Mouse (Mus musculus) left cerebral cortex, adult 8-10 months (tissue): ENCODE data around the gene Chst3. TPM values are rescaled to one million over a fixed set of nuclear protein-coding genes. Genes with fewer than 3 reads are reported as not detected.
"Not testable (repeated sequence)": the region's sequence is repeated elsewhere in the genome, so short reads cannot be mapped to it uniquely, and the experiment has no call there.

Experiments
- DNase-seq, 2 experiments: peaks; one replicate each; pipeline ENCODE4 v3.0.0; 2022; ENCODE audit warnings: low spot score in 2 of 2
- total RNA-seq, 4 experiments: library from RNA; stranded (reverse); gene quantifications; 2 replicates each; pipeline ENCODE4 v1.2.4; 2022

Gene Chst3
- total RNA-seq, 4 experiments from 2014 or later = 1.2 to 2.0 (median 1.9) TPM

DNA sequence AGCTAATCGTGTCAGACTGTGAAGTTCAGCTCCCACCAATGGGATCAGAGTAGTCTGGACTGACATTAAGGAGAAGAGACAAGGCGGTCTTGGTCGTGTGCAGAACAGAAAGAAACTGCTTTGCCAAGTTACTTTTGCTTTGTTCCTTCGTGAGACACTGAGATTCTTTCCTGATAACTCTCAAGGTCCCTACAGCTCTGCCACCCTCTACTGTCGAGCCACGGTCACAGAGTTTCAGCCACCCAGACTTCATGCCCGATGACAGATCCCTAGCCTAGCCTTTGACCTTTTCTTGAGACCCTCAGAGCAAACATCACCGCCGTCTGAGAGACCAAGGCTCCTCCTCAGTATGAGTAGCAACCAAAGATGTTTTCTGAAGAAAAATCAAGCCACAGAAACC is 14.9 kb upstream of the Chst3 start:
- DNase-seq = no peak

- no peak for DNase-seq
Observed at GRCm38 (mm10) chr10:60230321-60231088, 11.4 kb upstream of the Chst3 start.

DNA sequence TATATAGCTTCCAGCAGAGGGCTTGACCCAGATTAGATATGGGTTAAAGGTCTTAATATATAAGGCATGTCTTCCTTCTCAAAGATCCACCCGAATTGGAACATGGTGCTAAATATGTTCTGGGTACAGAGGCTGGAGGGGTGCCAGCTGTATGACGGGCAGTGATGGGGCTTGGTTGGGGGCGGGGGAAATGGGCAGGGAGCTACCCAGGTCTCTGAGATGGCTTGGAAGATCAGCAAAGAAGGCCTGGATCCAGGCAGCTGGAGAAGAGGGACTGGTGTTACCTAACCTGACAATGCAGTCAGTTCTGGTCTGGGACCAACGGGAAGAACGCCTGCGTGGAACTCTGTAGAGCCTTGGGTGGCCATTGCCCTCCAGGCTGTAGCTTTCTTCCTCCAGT is 10.1 kb upstream of the Chst3 start:
- no peak for DNase-seq

GRCm38 (mm10) chr10:60227666-60228065 is 8.6 kb upstream of the Chst3 start:
- DNase-seq = no peak

DNA sequence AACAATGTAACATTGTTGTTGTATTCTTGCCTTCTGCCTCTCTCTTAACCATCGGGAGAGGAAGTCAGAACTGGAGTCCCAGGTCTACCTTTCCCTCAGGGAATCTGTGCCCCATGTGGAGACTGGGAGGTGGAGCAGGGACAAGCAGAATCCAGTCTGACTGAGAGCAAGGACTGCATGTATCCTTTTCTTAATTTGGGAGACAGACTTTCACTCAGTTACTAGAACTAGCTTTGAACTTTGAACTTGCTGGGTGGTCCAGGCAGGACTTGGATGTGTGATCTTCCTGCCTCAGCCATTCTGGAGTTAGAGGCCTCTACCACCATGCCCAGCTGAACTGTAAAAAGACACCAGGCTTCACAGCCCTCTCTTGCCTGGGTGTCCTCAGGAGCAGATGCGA is 5.5 kb upstream of the Chst3 start:
- no peak for DNase-seq

- DNase-seq = not testable (repeated sequence)
Observed at GRCm38 (mm10) chr10:60221571-60222259, 2.7 kb upstream of the Chst3 start.

DNA sequence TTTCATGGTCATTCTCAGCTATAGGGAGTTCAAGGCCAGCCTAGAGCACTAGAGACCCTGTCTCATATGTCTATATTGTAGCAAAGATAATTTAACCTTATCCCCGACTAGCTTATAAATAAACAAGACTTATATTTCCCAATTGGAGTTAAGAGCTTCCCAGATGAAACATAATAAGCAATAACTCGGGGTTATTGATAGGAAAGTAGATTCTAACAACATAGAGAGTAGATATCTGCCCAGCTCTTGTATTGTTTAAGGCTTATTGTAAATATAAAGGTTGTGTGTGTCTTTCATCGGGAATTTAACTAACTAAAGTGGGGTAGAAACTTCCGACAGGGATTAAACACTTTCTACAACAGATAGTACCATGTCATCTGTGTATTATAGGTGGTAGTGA is 1.5 kb upstream of the Chst3 start:
- no peak for DNase-seq

- no peak for DNase-seq
Observed at GRCm38 (mm10) chr10:60220042-60220523, 1.0 kb upstream of the Chst3 start.

DNA sequence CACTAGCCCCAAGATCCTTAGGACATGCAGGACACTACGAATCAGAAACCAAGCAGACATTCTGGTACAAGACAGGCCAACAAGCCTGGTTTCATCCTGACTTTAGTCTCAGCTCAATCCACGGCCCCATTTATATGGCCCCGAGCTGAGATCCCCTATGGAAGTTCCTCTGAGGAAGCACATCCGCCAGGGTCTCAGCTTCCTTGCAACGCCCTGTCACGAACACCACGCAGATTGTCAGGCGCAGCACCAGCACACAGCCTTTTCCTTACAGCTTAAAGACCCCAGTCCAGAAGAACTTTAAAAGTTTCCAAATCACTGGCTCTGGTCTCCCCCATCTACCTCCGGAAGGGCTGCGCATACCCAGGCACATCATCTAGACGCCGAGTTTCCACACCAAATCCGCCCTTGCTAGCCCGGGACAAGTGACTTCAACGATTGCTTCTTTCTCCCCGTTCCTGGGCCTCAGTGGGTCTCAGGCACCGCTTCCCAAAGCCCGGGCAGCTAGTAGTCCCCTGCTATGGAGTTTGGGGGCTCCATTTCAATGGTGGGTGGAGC is 948 bp downstream of the Chst3 start:
- no peak for DNase-seq

DNA sequence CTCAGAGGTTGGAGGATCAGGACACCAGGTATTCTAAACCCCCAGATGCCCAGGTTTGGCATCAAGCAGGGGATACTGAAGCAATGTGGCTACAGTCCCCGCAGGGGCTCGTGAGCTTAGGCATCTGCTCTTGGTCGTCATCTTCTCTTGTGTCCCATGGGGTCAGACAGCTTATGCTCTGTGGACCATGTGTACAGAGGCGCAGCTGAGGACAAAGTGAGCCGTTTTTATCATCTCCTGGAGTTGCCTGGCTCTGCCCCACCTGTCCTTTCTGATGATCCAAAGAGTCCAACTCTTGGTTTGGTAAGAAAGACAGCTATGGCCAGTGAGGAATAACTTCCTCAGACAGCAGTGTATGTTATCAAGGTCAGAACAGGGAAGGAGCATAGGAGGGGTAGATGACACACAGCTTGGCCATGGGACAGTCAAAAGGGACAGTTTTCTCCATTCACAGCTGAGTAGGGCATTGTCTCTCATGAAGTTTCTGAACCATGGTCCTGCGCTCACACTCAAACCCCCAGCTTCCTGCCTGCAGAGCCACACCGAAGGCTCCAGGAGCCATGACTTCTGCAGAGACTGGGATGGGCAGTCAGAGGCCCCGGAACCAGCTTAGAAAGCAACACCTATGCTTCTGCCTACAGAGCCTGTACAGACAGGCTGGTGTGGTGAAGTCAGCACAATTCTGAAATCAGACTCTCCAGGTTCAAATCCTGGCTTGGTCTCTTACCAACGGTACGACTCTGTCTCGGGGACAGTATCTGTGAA is 2.5 kb downstream of the Chst3 start:
- DNase-seq = no peak

DNA sequence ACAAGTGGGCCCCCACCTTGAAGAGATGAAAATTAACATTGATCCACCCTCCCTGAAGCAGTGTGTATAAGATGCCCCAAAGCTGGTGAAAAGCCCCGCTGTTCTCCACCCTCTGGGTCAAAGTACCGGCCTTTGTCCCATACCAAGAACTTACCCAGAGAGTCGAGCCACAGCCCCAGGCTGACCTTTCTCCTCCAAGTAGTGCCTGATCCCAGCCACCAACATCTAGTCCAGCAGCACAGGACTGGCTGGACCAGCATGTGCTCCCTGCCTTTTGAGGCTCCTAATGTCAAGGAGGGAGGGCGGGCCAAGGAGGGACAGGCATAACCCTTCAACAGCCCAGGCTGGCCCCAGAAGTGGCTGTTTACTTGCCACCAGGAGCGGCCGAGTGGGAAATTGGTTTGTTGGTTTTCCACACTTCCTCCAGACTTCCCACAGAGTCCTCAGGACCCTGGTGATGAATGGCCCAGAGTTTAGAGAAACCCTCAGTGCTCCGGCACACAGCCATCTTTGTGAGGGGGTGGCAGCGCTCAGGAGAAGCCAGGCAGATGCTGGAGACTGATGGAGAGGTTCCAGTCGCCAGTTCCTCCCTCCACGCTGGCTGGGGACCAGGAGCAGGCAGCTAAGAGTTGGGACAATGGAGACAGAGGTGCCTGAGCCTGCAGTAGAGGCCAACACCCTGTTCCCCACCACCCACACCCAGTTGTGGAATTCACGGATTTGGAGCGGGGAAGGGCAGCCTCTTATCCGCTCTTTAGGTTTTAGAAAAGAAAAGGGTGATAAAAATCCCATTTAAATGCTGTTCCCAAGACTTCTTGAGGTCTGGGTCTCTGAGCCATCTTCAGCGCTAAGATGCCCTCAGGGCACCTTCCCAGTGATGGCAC is 3.7 kb downstream of the Chst3 start:
- DNase-seq = peak in 1 of 2 experiments; percentile 51

DNA sequence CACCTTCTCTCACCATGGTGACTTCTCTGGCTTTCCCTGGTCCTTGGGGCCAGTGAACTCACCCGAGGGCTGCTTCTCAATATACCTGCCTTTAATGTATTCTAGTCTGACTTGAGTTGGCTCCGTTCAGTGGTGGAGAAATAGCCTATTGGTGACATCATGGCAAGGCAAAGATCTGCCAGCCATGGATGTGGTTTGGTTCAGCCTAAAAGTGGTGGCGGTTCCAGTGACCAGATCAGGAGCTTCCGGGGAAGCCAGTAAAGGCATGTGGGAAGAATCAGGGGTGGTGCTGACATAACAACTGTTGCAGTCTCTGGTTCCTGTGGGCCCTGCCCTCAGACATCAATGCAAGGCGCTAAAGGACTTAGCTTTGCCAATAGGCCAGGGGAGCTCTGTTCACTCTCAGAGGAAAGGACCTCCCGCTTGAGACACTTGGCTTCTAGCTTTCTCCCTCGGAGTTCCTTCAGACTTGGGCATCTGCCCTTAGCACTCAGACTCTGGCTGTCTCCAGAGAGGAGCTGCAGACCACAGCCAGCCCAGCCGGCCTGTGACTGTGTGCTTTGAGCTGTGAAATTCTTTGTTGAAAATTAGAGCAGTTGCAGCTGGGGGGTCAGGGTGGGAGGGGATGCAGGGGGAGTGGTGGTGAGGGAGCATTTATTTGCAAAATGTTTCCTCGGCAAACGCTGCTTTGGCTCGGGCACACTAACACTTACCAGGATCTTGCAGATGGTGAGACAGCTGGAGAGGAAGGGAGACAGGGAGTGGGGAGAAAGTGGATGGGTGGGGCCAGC is 6.3 kb downstream of the Chst3 start:
- DNase-seq = no peak

DNA sequence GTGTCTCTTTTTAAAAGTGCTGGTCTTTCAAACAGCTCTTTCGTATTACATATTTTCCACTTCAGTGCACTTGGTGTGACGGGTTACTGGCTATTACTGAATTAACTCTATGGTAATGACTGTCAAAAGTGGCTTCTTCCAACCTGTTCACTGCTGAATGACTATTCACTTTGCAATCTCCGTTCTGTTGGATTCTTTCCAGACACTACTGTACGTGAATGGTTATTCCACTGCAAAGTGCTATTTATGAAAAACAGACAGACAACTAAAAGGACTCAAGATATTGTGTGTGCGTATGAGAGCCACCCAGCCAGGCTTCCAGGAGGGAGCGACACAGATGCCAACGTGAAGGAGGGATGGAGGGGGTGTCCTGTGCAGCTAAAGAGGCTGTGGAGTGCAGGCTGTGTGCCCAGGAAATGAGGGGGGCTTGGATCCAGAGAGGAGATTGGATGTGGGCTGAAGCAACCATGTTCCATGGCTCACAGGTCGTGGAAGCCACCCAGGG is 7.5 kb downstream of the Chst3 start:
- no peak for DNase-seq

- peak in 1 of 2 experiments; percentile 50 for DNase-seq
Observed at GRCm38 (mm10) chr10:60210468-60210867, 8.6 kb downstream of the Chst3 start.

DNA sequence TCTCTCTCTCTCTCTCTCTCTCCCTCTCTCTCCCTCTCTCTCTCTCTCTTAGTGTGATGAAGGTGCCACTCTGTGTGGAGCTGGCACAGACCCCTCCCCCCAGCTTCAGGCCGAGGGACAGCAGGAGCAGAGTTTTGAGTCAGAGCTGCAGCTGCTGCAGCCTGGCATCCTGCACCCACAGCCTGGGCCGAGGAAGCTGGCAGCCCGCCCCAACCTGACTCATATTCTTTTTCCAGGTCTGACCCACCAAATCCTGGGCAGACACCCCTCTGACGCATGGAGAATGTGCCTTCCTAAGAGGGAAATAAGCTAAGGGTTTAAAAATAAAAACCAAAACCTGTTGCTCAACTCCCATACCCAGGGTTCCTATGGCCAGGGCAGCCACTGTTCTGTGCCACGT is 9.8 kb downstream of the Chst3 start:
- DNase-seq = peak; percentile 51 to 88

GRCm38 (mm10) chr10:60207166-60207705 is 11.8 kb downstream of the Chst3 start:
- DNase-seq = no peak

- DNase-seq = no peak
Observed at GRCm38 (mm10) chr10:60205601-60206241, 13.3 kb downstream of the Chst3 start.

DNA sequence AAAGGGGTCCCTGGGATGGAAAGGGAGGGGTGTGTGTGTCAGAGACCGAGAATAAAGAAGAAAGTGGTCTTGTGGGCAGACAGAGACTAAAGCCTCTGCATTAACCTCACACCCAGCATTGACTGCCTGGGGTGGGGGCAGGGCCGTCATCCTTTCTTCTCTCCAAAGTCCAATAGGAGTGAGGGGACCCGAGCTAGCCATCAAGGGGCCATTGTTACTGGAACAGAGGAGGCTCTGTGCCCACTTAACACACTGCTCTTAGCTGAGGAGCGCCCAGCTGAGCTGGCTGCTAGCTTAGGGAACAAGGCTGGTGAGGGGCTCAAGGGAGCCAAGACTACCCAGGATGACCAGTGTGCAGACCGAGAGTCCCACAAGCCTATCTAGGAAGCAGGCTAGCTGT is 16.3 kb downstream of the Chst3 start:
- peak in 1 of 2 experiments; percentile 54 for DNase-seq

DNA sequence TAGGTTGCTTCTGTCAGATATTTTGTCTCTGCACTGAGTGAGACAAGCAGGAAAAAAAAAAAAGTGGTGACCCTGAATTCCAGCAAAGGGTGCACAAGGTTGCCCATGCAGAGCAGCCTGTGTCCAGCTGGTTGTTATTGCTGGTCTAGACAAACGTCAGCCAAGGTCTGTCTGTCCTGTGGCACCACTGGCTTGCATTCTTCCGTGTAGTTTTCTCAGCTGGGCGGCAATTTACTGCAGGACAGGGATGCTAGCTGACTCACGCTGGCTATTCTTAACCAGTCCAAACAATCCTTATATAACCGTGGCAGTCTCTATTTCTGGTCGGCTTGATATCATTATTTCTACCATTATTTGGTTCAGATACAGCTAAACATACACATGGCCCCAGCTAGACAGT is 18.1 kb downstream of the Chst3 start:
- DNase-seq = no peak
